Mouse (Mus musculus): ENCODE measurements around the gene Clasp2.
"Not testable (repeated sequence)": the region's sequence is repeated elsewhere in the genome, so short reads cannot be mapped to it uniquely, and the experiment has no call there.

Clasp2 gene

GRCm38 (mm10) chr9:113741108-113741636 is at the start of gene Clasp2:
Clasp2 (plus strand) TSS chr9:113741473.
- ATAC-seq (ENCODE audit: insufficient number of reproducible peaks, low FRiP score, low TSS enrichment) = peak; percentile 80; the same call in 1 of the 2 replicates

- ATAC-seq (ENCODE audit: insufficient number of reproducible peaks, low FRiP score, low TSS enrichment) = no peak
Observed at GRCm38 (mm10) chr9:113701441-113702160, 39.7 kb upstream of the Clasp2 start.

- no peak for ATAC-seq (ENCODE audit: insufficient number of reproducible peaks, low FRiP score, low TSS enrichment)
Observed at GRCm38 (mm10) chr9:113706108-113706507, 35.2 kb upstream of the Clasp2 start.

GRCm38 (mm10) chr9:113706841-113707240 is 34.4 kb upstream of the Clasp2 start:
- ATAC-seq (ENCODE audit: insufficient number of reproducible peaks, low FRiP score, low TSS enrichment) = no peak

GRCm38 (mm10) chr9:113707481-113708360 is 33.6 kb upstream of the Clasp2 start, which contains the start of gene Pdcd6ip:
Pdcd6ip (minus strand) TSS chr9:113708259.
- peak; percentile 73 for ATAC-seq (ENCODE audit: insufficient number of reproducible peaks, low FRiP score, low TSS enrichment)

- no peak for ATAC-seq (ENCODE audit: insufficient number of reproducible peaks, low FRiP score, low TSS enrichment)
Observed at GRCm38 (mm10) chr9:113708361-113709280, 32.7 kb upstream of the Clasp2 start.

GRCm38 (mm10) chr9:113710871-113711270 is 30.4 kb upstream of the Clasp2 start:
- ATAC-seq (ENCODE audit: insufficient number of reproducible peaks, low FRiP score, low TSS enrichment) = no peak

- ATAC-seq (ENCODE audit: insufficient number of reproducible peaks, low FRiP score, low TSS enrichment) = no peak
Observed at GRCm38 (mm10) chr9:113719063-113719462, 22.2 kb upstream of the Clasp2 start.

GRCm38 (mm10) chr9:113724646-113725045 is 16.6 kb upstream of the Clasp2 start:
- no peak for ATAC-seq (ENCODE audit: insufficient number of reproducible peaks, low FRiP score, low TSS enrichment)

GRCm38 (mm10) chr9:113725609-113726008 is 15.7 kb upstream of the Clasp2 start:
- ATAC-seq (ENCODE audit: insufficient number of reproducible peaks, low FRiP score, low TSS enrichment) = not testable (repeated sequence)

GRCm38 (mm10) chr9:113726131-113726530 is 15.1 kb upstream of the Clasp2 start:
- no peak for ATAC-seq (ENCODE audit: insufficient number of reproducible peaks, low FRiP score, low TSS enrichment)

- ATAC-seq (ENCODE audit: insufficient number of reproducible peaks, low FRiP score, low TSS enrichment) = no peak
Observed at GRCm38 (mm10) chr9:113726991-113727680, 14.1 kb upstream of the Clasp2 start.

- ATAC-seq (ENCODE audit: insufficient number of reproducible peaks, low FRiP score, low TSS enrichment) = no peak
Observed at GRCm38 (mm10) chr9:113731540-113731939, 9.7 kb upstream of the Clasp2 start.

- ATAC-seq (ENCODE audit: insufficient number of reproducible peaks, low FRiP score, low TSS enrichment) = no peak
Observed at GRCm38 (mm10) chr9:113735920-113736319, 5.4 kb upstream of the Clasp2 start.

- ATAC-seq (ENCODE audit: insufficient number of reproducible peaks, low FRiP score, low TSS enrichment) = no peak
Observed at GRCm38 (mm10) chr9:113738021-113738420, 3.3 kb upstream of the Clasp2 start.

GRCm38 (mm10) chr9:113738941-113739340 is 2.3 kb upstream of the Clasp2 start:
- ATAC-seq (ENCODE audit: insufficient number of reproducible peaks, low FRiP score, low TSS enrichment) = no peak

- ATAC-seq (ENCODE audit: insufficient number of reproducible peaks, low FRiP score, low TSS enrichment) = peak; percentile 53; the same call in 1 of the 2 replicates
Observed at GRCm38 (mm10) chr9:113741637-113742137, 414 bp downstream of the Clasp2 start.

GRCm38 (mm10) chr9:113742361-113742794 is 1.1 kb downstream of the Clasp2 start:
- ATAC-seq (ENCODE audit: insufficient number of reproducible peaks, low FRiP score, low TSS enrichment) = peak; percentile 49; the same call in 1 of the 2 replicates

- ATAC-seq (ENCODE audit: insufficient number of reproducible peaks, low FRiP score, low TSS enrichment) = no peak
Observed at GRCm38 (mm10) chr9:113743291-113743690, 2.0 kb downstream of the Clasp2 start.
